Mouse (Mus musculus) bone marrow macrophage, adult 2 months (primary cell): ENCODE measurements at regions not wholly inside any gene's neighbourhood (a gene's known extent, or its start where the extent isn't known, plus 50 kb on each side); places are given as distances from the start of the nearest gene placed in this dataset.
"Not testable (repeated sequence)": the region's sequence is repeated elsewhere in the genome, so short reads cannot be mapped to it uniquely, and the experiment has no call there.

Source experiments
- CTCF ChIP-seq: IDR thresholded peaks from 2 replicates; pipeline ENCODE4 v1.5.1; 2012; ENCODE audit warnings: low read depth, mild to moderate bottlenecking, low read length, moderate library complexity
- POLR2A ChIP-seq: IDR thresholded peaks from 2 replicates; pipeline ENCODE4 v1.6.1; 2012; ENCODE audit warnings: mild to moderate bottlenecking, low read depth, low read length, borderline replicate concordance

- TF ChIP-seq CTCF, POLR2A: not testable (repeated sequence)
These were observed 105.0 kb upstream of the Ipo5 start for GRCm38 (mm10) chr14:120805816-120806552.
